Mouse (Mus musculus) spleen, adult 18-20 months (tissue): ENCODE data around the gene March9.
A peak's percentile ranks its signal among the peaks of the same experiment; 100 is the strongest.
"Not testable (repeated sequence)": the region's sequence is repeated elsewhere in the genome, so short reads cannot be mapped to it uniquely, and the experiment has no call there.

Source experiments
- DNase-seq, 2 experiments: peaks; one replicate each; pipeline ENCODE4 v3.0.0; 2022; ENCODE audit warnings: mixed read lengths in 2 of 2

The March9 gene

DNA sequence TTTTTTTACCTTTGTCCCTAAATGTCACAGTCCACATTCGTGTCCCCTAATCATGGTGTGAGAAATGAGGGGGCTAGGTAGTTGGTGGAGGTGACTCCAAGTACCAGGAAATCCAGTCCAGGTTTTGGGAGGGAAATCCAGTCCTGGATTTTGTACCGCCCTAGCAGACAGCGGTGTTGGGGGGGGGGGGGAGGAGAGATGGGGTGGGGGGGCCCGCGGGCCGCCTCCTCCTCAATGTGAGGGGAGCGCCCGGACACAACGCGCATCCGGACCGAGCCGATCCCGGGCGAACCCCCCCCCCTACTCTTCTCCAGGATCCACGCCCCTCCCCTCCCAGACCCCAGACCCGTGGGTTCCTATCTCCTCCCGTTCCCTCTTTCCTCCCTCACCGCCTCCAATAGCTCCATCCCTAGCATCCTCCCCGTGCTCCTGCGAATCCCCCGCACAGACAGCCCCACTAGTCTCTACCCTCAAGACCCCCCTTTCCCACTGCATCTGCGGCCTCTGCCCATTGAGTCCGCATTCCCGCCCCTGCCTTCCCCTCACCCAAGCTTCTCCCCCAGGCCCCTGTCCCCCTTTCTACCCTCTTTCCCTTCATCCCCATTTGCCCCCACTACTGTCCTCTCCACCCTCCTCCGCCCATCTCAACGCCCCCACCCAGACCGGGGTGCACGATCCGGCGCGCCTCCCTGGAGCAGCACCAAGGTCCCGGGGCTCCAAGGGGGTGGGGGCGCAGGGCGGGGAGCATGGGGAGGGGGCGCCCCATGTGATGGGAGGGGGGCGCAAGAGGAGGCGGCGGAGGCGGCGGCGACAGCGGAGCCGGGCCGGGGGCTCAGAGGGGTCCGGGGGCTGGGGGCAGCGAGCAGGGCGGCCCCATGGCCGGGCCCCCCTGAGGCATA is 18.9 kb upstream of the March9 start:
- no peak for DNase-seq

DNA sequence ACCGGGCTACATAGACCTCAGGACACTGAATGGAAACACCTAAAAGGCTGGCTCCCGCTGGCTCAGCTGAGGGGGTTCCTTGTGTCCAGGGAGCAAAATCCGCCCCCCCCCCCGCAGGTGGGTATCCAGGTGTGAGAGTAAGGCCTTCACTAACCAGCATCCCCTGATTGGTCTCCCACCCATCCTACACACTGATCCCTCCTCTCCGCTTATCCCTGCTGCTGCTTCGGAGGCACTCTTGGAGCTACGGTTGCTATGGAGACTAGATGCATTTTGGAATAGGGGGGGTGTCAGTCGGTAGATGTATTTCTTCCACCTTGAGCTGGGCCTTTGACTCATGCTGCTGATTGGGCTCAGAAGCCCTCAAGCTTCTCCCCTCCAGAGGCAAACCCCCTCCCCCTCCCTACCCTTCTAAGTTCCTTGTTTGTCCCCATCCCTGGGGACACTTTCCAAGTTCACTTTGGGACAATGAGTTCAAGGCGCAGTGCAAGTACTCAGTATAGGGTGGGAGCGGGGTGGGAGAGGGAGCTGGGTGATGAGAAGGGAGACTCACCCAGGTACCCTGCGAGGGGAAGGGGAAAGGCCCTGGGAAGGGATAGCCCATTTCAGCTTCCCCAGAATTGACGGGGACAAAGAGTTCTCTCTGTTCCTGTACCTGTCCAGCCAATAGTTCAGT is 18.2 kb upstream of the March9 start:
- DNase-seq: no peak

DNA sequence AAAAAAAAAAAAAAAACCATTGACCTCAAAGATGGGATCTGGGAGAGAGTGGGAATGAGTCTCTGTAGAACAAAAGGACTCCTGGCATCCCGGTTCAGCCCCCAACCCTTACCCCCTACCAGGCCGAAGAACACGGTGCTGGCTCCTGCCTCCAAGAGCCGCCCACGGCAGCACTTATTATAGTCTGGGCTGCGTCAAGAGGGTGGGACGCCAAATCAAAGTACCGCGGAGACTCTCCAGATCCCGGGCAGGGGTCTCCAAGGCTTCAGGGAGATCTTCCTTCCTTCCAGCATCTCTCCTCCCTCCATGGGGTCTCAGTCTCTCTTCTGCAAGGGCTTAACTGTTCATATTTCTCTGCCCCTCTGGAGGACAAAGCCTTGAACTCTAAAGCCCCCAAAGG is 17.5 kb upstream of the March9 start:
- no peak for DNase-seq

DNA sequence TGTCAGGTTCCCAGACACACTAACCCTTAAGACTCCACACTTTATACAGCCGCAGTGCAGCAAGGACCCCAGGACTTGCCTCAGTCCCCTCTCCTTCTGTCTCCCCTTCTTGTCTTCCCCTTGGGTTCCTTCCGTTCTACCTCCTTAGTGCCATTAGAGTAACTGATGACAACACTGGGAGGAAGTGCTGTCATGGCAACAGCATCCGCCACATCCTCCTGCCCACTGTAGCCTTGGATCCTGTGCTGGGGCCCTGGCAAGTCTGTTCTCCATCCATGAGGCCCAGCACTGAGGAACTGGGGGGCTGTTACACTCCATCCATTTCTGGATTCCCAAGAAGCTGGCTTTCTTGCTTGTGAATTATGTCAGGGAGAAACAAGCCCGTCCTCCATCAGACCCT is 16.1 kb upstream of the March9 start:
- DNase-seq: peak; percentile 40 to 55

DNA sequence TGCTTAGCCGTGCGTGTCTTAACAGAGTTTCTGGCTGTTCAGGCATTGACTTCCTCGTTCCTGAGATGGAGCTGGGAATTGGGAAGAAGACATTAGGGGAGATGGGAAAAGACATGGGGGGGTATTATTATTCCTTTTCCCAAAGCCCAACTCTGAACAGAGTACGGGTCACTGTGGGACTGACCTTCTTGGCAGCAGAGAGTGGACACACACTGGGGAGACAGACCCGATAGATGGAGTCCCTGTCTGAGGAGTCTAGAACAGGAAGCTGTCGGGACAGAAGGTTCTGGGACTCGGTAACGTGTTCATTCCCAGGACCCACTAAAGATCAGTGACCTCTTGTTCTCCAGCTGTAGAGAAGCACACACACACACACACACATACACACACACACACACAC is 15.7 kb upstream of the March9 start:
- no peak for DNase-seq

DNA sequence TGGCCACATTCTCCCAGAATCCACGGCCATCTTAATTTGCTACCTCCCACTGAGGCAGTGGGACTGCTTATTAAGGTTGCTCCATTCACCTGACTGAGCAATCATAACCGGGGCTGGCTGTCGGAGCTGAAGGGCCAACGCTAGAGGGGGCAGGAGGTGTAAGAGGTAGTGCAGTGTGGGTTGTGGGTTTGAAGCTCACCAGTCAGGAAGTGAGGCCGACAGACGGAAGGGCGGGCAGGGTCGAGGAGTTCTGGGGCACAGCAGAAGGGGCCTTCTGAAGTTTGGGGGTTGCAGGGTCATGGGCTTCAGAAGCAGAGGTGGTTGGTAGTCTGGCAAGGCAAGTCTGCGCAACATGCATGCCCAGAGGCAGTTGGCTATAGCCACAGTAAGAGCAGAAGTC is 15.1 kb upstream of the March9 start, which contains the start of gene Agap2:
Agap2 (plus strand) TSS at position 205 of the 400 bp plus-strand sequence.
- peak; percentile 75 to 79 for DNase-seq

DNA sequence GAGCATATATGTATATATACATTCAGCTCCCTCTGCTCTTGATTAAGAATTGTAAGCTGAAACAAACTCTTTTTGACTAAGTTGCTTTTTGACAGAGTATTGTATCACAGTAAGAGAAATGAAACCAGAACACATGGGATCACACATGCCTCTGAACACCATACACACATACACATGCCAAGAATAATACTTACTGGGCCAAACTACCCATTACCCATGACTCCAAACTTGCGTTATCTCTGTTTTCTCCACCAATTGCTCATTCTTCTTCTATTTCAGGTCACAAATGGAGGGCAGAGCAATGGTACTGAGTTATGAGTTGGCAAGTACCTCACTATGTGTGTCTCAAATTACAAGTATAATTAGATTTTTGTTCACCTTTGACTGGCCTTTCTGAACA is 14.0 kb upstream of the March9 start:
- no peak for DNase-seq

DNA sequence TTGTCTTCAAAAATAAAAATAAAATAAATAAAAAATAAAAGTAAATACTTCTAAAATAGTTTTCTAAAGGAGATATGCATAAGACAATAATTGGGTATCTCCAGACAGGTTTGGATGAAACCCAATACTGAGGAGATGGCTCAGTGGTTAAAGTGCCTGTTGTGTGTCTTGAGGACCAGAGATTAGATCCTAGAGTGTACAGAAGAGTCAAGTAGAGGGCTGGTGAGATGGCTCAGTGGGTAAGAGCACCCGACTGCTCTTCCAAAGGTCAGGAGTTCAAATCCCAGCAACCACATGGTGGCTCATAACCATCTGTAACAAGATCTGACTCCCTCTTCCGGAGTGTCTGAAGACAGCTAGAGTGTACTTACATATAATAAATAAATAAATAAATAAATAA is 13.0 kb upstream of the March9 start:
- DNase-seq: not testable (repeated sequence)

DNA sequence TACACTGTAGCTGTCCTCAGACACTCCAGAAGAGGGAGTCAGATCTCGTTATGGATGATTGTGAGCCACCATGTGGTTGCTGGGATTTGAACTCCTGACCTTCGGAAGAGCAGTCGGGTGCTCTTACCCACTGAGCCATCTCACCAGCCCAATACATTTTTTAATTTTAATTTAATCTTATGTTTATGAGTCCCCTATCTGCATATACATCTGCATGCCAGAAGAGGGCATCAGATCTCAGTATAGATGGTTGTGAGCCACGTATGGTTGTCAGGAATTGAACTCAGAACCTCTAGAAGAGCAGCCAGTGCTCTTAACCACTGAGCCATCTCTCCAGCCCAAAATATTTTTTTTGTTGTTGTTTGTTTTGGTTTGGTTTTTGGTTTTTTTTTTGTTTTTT is 12.3 kb upstream of the March9 start:
- not testable (repeated sequence) for DNase-seq

DNA sequence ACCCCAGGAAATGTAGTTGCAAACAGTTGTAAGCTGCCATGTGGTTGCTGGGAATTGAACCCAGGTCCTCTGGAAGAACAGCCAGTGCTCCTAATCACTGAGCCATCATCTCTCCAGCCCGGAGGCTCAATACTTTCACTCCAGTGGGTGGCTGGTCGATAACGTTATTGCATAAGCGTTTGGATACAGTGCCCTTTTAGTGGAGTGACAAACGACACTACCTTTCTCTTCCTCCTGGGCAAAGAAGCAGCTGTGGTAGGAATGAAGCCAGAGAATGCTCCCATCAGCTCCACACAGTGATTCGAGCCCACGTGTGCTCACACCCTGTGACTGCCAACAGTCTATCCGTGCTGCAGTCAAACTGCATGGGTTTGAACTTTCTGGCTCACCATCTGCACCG is 11.2 kb upstream of the March9 start:
- DNase-seq: no peak

DNA sequence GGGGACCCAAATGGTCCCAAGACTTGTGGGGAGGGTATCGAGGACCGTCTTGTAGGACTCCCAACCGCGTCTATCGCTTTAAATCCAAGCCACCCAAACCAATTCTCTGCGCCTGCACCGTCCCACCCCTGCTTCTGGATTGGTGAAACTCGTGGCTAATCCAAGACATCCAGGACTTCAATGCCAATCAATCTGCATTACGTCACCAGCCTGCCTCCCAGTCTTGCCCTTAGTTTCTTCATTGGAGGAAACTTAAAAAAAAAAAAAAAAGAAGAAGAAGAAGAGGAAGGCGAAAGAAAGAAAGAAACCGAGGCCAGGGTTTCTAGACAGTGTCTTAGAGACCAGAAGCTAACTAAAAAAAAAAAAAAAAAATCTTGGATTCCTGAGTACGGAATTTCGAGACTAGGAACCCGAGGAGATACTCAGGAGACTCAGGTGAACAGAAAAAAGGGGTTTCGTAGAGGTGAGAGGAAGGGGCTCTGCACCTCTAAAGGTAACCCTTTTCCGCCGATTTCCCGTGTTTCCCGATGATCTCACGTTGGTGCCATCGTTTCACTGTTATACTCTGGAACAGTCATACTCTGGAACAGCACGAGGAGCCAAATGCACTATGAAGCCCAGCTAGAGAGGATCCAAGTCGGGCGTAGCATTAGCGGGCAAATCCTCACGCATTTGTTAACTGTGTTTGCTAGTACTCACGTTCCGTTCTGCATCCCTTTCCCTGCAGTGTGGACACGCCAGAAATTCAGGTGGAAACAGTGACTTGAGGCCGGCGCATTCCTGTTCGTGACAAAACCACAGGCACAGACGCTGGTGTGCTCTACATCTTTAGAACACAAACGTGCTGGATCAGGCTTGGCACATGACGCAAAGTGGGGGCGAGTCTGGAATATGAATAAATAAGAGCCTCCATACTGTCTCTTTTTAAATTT is 10.5 kb upstream of the March9 start, which contains the start of gene Tspan31:
Tspan31 (minus strand) TSS at position 75 of the 932 bp plus-strand sequence.
- peak; percentile 50 to 58 for DNase-seq

DNA sequence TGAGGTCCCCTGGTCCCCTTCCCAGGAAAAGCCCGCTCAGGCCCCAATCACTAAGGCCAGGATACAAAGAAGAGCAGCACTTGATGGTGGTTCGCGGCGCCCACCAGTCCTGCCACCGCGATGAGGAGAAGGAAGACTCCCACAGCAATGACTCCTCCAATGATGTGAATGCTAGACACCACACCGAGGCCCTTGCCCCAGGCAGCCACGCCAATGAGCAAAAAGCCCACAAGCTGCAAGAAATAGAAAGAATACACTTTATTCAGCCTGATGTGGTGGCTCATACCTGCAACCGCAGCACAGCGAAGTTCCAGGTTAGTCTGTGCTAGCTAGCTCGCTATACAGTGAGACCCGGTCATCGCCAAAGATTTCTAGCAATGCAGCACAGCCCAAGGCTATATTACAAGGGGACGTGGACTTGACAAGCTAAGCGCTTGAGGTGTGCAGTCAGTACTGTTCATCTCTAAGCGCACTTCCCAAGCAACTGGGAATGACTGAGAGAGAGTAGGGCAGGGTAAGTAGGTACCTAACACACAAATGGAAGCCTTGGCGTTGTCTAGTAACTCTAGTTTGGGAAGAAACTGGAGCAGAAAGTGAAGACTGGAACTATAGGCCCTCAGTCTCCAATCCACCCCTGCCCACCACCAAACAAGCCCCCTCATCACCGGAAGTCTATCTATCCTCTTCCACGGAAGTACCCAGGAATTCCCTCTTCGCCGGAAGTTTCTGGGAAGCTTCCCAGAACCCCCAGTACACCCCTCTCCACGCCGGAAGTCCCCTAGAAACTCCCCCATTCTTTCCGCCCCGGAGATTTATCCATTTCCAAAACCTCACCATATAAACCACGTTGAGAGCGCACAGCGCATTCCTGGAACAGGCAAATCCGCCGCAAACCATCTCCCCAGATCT is 9.6 kb upstream of the March9 start:
- no peak for DNase-seq

DNA sequence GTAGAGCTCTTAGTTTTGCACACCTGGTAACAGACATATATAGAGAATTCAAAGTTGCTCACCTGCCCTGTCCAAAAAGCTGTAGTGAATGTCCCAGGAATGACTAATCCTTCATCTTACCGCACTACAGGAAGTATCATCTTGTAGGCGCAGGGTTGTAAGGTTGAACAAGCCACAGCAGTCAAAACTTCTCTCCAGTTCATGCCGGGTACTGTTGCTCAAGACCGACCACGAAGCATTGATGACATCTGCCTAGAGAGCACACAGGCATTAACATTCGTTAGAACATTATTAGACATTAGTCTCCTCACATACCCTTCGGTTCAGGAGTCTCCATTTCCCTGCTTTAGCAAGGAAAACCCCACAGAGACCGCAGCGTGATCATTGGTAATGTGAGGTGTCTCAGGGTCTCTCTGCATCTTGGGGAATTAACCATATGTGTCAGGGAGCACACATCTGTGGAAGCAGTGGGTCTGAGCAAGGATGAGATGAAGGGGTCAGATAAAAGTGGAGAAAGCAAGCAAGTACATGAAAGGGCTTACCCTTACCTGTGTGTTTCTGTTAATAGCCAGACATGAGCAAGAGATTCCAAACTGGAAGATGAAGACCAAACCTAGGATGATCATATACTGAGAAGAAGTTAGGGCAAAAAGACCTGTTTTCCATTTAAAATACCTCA is 8.5 kb upstream of the March9 start:
- peak in 1 of 2 experiments; percentile 3 for DNase-seq

DNA sequence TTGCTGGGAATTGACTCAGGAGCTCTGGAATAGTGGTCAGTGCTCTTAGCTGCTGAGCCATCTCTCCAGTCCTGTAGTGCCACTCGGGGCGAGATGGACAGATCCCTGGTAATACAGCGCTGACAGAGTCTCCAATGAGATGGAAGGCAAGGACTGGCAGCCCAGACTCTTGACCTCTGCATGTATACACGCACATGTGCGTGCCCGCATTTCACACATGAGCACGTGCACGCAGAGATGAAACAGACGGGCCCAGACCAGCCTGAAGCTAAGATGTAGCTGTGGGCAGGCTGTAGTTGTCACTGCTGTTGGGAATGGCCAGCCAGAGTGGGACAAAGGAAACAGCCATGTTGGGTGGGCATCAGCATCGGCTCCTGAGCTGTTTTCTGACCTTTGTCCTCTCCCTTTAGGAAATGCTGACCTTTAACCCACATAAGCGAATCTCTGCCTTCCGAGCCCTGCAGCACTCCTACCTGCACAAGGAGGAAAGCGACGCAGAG is 6.6 kb upstream of the March9 start:
- peak in 1 of 2 experiments; percentile 4 for DNase-seq

DNA sequence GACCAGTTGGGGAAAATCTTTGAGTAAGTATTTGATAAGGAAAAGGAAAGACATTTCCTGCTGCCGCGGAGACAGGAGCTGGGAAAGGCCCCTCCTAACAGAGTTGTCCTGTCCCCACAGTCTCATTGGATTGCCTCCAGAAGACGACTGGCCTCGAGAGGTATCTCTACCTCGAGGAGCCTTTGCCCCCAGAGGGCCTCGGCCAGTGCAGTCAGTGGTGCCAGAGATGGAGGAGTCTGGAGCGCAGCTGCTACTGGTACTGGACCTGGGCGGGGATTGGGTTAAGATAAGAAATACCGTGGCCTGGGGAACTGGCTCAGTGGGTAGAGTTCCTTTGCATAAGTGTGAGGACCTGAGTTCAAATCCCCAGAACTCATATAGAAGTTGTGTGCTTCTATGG is 6.0 kb upstream of the March9 start:
- peak in 1 of 2 experiments; percentile 6 for DNase-seq

DNA sequence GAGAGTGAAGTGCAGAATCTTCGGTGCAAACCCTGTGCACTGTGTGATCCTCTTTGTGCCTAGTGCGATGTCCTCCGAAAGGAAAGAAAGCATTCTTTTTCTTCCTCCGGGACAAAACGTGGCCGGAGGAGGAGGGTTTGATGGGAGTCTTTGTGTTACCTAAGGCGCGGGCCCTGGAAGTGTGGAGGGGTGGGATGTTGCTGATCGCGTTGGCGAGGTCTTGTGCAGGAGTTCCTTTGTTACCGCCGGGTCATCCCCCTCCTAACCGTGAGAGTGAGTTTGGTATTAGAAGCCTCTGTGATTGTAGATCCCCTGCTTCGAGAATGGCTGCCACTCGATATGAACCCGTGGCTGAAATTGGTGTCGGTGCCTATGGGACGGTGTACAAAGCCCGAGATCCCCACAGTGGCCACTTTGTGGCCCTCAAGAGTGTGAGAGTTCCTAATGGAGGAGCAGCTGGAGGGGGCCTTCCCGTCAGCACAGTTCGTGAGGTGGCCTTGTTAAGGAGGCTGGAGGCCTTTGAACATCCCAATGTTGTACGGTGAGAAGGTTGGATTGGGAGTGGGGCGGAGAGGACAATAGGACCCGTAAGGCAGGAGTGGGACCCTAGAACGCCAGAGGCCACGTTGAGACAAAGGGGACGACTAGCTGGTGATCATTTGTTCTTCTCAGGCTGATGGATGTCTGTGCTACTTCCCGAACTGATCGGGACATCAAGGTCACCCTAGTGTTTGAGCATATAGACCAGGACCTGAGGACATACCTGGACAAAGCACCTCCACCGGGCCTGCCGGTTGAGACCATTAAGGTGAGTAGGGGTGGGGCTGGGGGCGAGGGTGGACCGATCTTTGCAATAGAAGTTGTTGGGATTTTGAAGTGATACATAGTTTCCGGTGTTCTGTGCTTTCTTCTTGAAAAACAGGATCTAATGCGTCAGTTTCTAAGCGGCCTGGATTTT is 4.2 kb upstream of the March9 start:
- no peak for DNase-seq

DNA sequence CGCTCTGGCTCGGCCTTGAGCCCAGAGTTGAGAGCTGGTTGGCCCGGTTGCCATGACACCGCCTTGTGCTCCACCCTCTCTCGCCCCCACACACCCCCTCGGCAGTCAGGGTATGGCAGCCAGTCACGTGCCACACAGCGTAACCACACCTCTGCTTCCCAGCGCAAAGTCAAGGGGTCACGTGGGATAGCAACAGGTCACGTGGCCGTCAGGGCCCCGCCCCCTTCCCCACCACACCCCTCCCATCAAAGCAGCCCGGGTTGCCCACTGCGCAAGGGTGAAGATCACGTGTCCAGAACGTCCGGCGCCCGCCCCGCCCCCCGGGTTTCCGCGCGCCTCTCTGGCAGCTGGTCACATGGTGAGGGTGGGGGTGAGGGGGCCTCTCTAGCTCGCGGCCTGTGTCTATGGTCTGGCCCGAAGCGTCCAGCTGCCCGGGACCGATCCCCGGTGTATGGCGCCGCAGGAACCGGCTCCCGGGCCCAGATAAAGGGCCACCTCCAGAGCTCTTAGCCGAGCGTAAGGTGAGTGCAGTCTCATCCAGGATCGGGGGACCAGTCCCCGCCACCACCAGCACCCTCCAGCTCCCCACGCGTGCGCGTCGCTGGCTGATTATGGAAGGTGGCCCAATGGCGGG is 3.4 kb upstream of the March9 start, which contains the start of gene Cdk4:
Cdk4 (plus strand) TSS at position 296 of the 634 bp plus-strand sequence.
- peak; percentile 97 to 98 for DNase-seq

DNA sequence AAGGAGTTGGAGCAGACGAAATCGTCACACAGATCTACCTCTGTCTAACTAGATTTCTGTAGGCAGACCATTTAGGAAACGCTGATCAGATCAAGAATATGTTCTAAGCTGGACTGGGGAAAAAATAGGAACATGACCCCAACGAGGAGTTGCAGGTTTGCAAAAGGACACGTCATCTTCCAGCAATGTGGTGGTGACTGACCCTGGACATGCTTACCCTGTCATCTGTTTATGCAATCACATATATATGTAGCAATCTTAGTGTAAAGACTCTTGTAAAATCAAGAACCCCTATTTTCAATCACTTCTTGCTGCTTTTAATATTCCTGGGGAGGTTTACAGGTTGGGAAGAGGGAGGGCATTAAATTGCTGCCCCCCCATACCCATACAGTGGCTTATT is 2.5 kb upstream of the March9 start:
- DNase-seq: no peak

DNA sequence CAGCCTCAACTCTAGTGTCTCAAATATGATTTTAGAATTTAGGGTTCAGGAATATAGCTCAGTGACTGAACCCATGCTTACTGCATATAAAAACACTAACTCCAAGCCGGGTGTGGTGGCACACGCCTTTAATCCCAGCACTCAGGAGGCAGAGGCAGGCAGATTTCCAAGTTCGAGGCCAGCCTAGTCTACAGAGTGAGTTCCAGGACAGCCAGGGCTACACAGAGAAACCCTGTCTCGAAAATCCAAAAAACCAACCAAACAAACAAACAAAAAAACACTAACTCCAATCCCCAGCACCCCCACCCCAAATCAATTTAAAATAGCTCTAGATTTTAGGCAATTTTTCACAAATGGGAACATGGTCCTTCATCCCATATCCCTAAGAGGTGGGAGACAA is 2.1 kb upstream of the March9 start:
- not testable (repeated sequence) for DNase-seq
